Mouse (Mus musculus) neural tube, embryonic 11.5 days (tissue): Measurements from ENCODE around the gene Cblc. TPM values are rescaled to one million over a fixed set of nuclear protein-coding genes. Genes with fewer than 3 reads are reported as not detected.

Experiments
- ATAC-seq: fragments of 200-750 bp; cut with Nextera tagmentation; 2 replicates; pipeline ENCODE4 v1.8.0; 2017; ENCODE audit warnings: moderate number of reproducible peaks, mild to moderate bottlenecking, moderate TSS enrichment, moderate library complexity; ENCODE audit not compliant: insufficient read depth, low FRiP score, low TSS enrichment
- DNase-seq: peaks from one replicate; pipeline ENCODE4 v3.0.0-alpha.2; 2015; ENCODE audit warnings: low spot score
- H3K27ac ChIP-seq: fragments of 300-500 bp; sonication (generic); 2 replicates; pipeline ENCODE4 v1.5.1; 2014; ENCODE audit warnings: low read depth, mild to moderate bottlenecking, low read length
- H3K27me3 ChIP-seq: fragments of 300-500 bp; sonication (generic); 2 replicates; pipeline ENCODE4 v1.6.1; 2014; ENCODE audit warnings: mild to moderate bottlenecking, low read length, mixed read lengths; ENCODE audit not compliant: control insufficient read depth, insufficient read depth
- H3K36me3 ChIP-seq: fragments of 300-500 bp; sonication (generic); 2 replicates; pipeline ENCODE4 v1.6.1; 2014; ENCODE audit warnings: mild to moderate bottlenecking, low read length, moderate library complexity, mixed read lengths; ENCODE audit not compliant: control insufficient read depth, insufficient read depth
- H3K4me1 ChIP-seq: fragments of 300-500 bp; sonication (generic); 2 replicates; pipeline ENCODE4 v1.6.1; 2014; ENCODE audit warnings: low read length, mixed read lengths; ENCODE audit not compliant: control insufficient read depth, insufficient read depth
- H3K4me2 ChIP-seq: fragments of 300-500 bp; sonication (generic); 2 replicates; pipeline ENCODE4 v1.6.1; 2014; ENCODE audit warnings: low read depth, mild to moderate bottlenecking, moderate library complexity
- H3K4me3 ChIP-seq: fragments of 300-500 bp; sonication (generic); 2 replicates; pipeline ENCODE4 v1.5.1; 2014; ENCODE audit warnings: low read depth, low read length
- H3K9ac ChIP-seq: fragments of 300-500 bp; sonication (generic); 2 replicates; pipeline ENCODE4 v1.6.1; 2014; ENCODE audit warnings: mild to moderate bottlenecking, low read length
- H3K9me3 ChIP-seq: fragments of 300-500 bp; sonication (generic); 2 replicates; pipeline ENCODE4 v1.6.1; 2016; ENCODE audit warnings: low read length; ENCODE audit not compliant: control insufficient read depth
- WGBS: fragments of 180-500 bp; shearing (Covaris S2); extraction: QIAGEN DNeasy Blood & Tissue Kit; methylation state at CpG from one replicate; pipeline ENCODE4 v1.1.7; 2014; 5-methylcytosine and 5-hydroxymethylcytosine counted together
- polyA plus RNA-seq: library from polyadenylated mRNA; unstranded; fragments of >200 nt; fragmentation: Nextera tagmentation; extraction: Ambion mirVana; gene quantifications from 2 replicates; pipeline ENCODE4 v1.2.1, GENCODE M21; 2014

The Cblc gene
- polyA plus RNA-seq, 1 experiment from 2014 or later = 0.53 TPM

GRCm38 (mm10) chr7:19834055-19834454, 37.4 kb upstream of the Cblc start:
- H3K9me3 ChIP-seq = no peaks in the 10 kb centered on the region
- H3K4me2 ChIP-seq = no peak overlapping the region
- no peak overlapping the region for H3K4me3 ChIP-seq
- H3K4me1 ChIP-seq = 0 out of 2 replicates have a peak, but pooled peaks cover 3% of the 10 kb centered on the region
- DNase-seq = no peak
- no peaks in the 10 kb centered on the region for H3K36me3 ChIP-seq
- no peak overlapping the region for H3K9ac ChIP-seq
- H3K27ac ChIP-seq = no peak overlapping the region
- no peak for ATAC-seq
- 59% methylated on average over 3 of the region's 3 CpGs for WGBS
- no peaks in the 10 kb centered on the region for H3K27me3 ChIP-seq

GRCm38 (mm10) chr7:19831837-19832236, 35.2 kb upstream of the Cblc start:
- Histone ChIP-seq H3K36me3 (no peaks in the 10 kb centered on the region), H3K9me3 (no peaks in the 10 kb centered on the region), H3K4me3 (no peak overlapping the region), H3K4me2 (no peak overlapping the region), H3K4me1 (0 out of 2 replicates have a peak, but pooled peaks cover 3% of the 10 kb centered on the region), H3K27ac (no peak overlapping the region), H3K9ac (no peak overlapping the region), H3K27me3 (no peaks in the 10 kb centered on the region)
- DNase-seq (no peak), ATAC-seq (no peak)
- WGBS = 66% methylated on average over 9 of the region's 9 CpGs

GRCm38 (mm10) chr7:19830682-19831156, 34.1 kb upstream of the Cblc start:
- H3K4me3 ChIP-seq = no peak overlapping the region
- no peaks in the 10 kb centered on the region for H3K9me3 ChIP-seq
- H3K27me3 ChIP-seq = no peaks in the 10 kb centered on the region
- WGBS = 32% methylated on average over 13 of the region's 13 CpGs
- no peak for ATAC-seq
- H3K27ac ChIP-seq = no peak overlapping the region
- no peak overlapping the region for H3K9ac ChIP-seq
- no peaks in the 10 kb centered on the region for H3K36me3 ChIP-seq
- 0 out of 2 replicates have a peak, but pooled peaks cover 3% of the 10 kb centered on the region for H3K4me1 ChIP-seq
- no peak for DNase-seq
- no peak overlapping the region for H3K4me2 ChIP-seq

- H3K9ac ChIP-seq = no peak overlapping the region
- WGBS = 79% methylated on average over 3 of the region's 3 CpGs
- no peaks in the 10 kb centered on the region for H3K9me3 ChIP-seq
- H3K27me3 ChIP-seq = no peaks in the 10 kb centered on the region
- no peak overlapping the region for H3K4me3 ChIP-seq
- DNase-seq = no peak
- no peak overlapping the region for H3K4me2 ChIP-seq
- H3K36me3 ChIP-seq = no peaks in the 10 kb centered on the region
- H3K4me1 ChIP-seq = 0 out of 2 replicates have a peak, but pooled peaks cover 3% of the 10 kb centered on the region
- no peak overlapping the region for H3K27ac ChIP-seq
- ATAC-seq = no peak
Measured at GRCm38 (mm10) chr7:19829694-19830093, 33.1 kb upstream of the Cblc start.

- Histone ChIP-seq H3K9ac (no peak overlapping the region), H3K4me1 (peaks cover 8% of the 10 kb centered on the region; the same call in 1 of the 2 replicates), H3K9me3 (no peaks in the 10 kb centered on the region), H3K27me3 (peaks cover 22% of the 10 kb centered on the region), H3K4me2 (no peak overlapping the region), H3K4me3 (no peak overlapping the region), H3K36me3 (no peaks in the 10 kb centered on the region), H3K27ac (no peak overlapping the region)
- no peak for DNase-seq
- WGBS = 44% methylated on average over 6 of the region's 6 CpGs
- ATAC-seq = no peak
Measured at GRCm38 (mm10) chr7:19826756-19827155, 30.1 kb upstream of the Cblc start.

- no peak overlapping the region for H3K9ac ChIP-seq
- H3K4me1 ChIP-seq = peaks cover 5% of the 10 kb centered on the region; the same call in 1 of the 2 replicates
- peak; percentile 83 for DNase-seq
- no peaks in the 10 kb centered on the region for H3K36me3 ChIP-seq
- H3K27me3 ChIP-seq = peaks cover 32% of the 10 kb centered on the region
- peak; percentile 68 for ATAC-seq
- peaks cover 4% of the 10 kb centered on the region; the same call in 1 of the 2 replicates for H3K9me3 ChIP-seq
- peak overlapping the region; percentile 16; the same call in 1 of the 2 replicates for H3K4me2 ChIP-seq
- WGBS = 23% methylated on average over 26 of the region's 26 CpGs
- H3K4me3 ChIP-seq = no peak overlapping the region
- H3K27ac ChIP-seq = no peak overlapping the region
Measured at GRCm38 (mm10) chr7:19824182-19824973, 27.8 kb upstream of the Cblc start.

GRCm38 (mm10) chr7:19823256-19824181, 26.9 kb upstream of the Cblc start:
- Histone ChIP-seq H3K36me3 (no peaks in the 10 kb centered on the region), H3K9me3 (peaks cover 4% of the 10 kb centered on the region; the same call in 1 of the 2 replicates), H3K9ac (no peak overlapping the region), H3K27me3 (peaks cover 32% of the 10 kb centered on the region), H3K4me2 (peak overlapping the region; percentile 16; the same call in 1 of the 2 replicates), H3K4me1 (peaks cover 5% of the 10 kb centered on the region; the same call in 1 of the 2 replicates), H3K4me3 (no peak overlapping the region), H3K27ac (no peak overlapping the region)
- 23% methylated on average over 16 of the region's 16 CpGs for WGBS
- ATAC-seq = no peak
- DNase-seq = no peak

- Histone ChIP-seq H3K9ac (peak within 1 kb of the TSS; percentile 44), H3K9me3 (peaks cover 4% of the 10 kb centered on the region; the same call in 1 of the 2 replicates), H3K36me3 (no peaks in the 10 kb centered on the region), H3K27me3 (peaks cover 35% of the 10 kb centered on the region), H3K4me2 (peak within 1 kb of the TSS; percentile 54), H3K4me3 (peak within 1 kb of the TSS; percentile 24), H3K27ac (no peak within 1 kb of the TSS), H3K4me1 (peaks cover 7% of the 10 kb centered on the region; the same call in 1 of the 2 replicates)
- no peak for ATAC-seq
- 2% methylated on average over 28 of the region's 42 CpGs for WGBS
- no peak for DNase-seq
Measured at GRCm38 (mm10) chr7:19822604-19823058, 26.0 kb upstream of the Cblc start, which contains the start of gene Bcl3. Gene Bcl3 (minus strand): TSS chr7:19822770.
